Mouse (Mus musculus) ES-Bruce4 (cell line): ENCODE results near the gene Myom1. TPM values are rescaled to one million over a fixed set of nuclear protein-coding genes. Genes with fewer than 3 reads are reported as not detected.
A peak's percentile ranks its signal among the peaks of the same experiment; 100 is the strongest.

ENCODE experiments used
- H3K27ac ChIP-seq: 2 replicates; pipeline ENCODE4 v1.5.1; 2012; ENCODE audit warnings: low read length, inconsistent platforms; ENCODE audit not compliant: insufficient read depth
- H3K27me3 ChIP-seq: 2 replicates; pipeline ENCODE4 v1.6.1; 2012; ENCODE audit warnings: mild to moderate bottlenecking, low read length, inconsistent platforms; ENCODE audit not compliant: control insufficient read depth, poor library complexity, insufficient read depth, severe bottlenecking
- H3K36me3 ChIP-seq: 2 replicates; pipeline ENCODE4 v1.6.1; 2012; ENCODE audit warnings: inconsistent platforms, mild to moderate bottlenecking, low read length, moderate library complexity; ENCODE audit not compliant: control insufficient read depth, poor library complexity, insufficient read depth, severe bottlenecking
- H3K4me1 ChIP-seq: one replicate; pipeline ENCODE4 v1.8.1; 2011; ENCODE audit warnings: low read length; ENCODE audit not compliant: control insufficient read depth, insufficient read depth
- H3K4me3 ChIP-seq: 2 replicates; pipeline ENCODE4 v1.5.1; 2011; ENCODE audit warnings: low read depth, mild to moderate bottlenecking, low read length
- H3K9ac ChIP-seq: 2 replicates; pipeline ENCODE4 v1.6.1; 2012; ENCODE audit warnings: low read depth, mild to moderate bottlenecking, inconsistent platforms; ENCODE audit not compliant: poor library complexity, severe bottlenecking
- H3K9me3 ChIP-seq: replicated peaks from 2 replicates; pipeline ENCODE4 v1.6.1; 2012; ENCODE audit warnings: mild to moderate bottlenecking, low read length, inconsistent platforms; ENCODE audit not compliant: control insufficient read depth, poor library complexity, insufficient read depth, severe bottlenecking
- CTCF ChIP-seq: IDR thresholded peaks from one replicate; pipeline ENCODE4 v1.8.1; 2011; ENCODE audit warnings: low read depth, low read length
- EP300 ChIP-seq: IDR thresholded peaks from 2 replicates; pipeline ENCODE4 v1.6.1; 2011; ENCODE audit warnings: low read depth, low read length; ENCODE audit not compliant: insufficient read depth
- POLR2A ChIP-seq: IDR thresholded peaks from one replicate; pipeline ENCODE4 v1.8.1; 2011; ENCODE audit warnings: low read length; ENCODE audit not compliant: insufficient read depth
- polyA plus RNA-seq: library from polyadenylated mRNA; stranded (reverse); fragments of >200 nt; gene quantifications from 2 replicates; pipeline ENCODE4 v1.2.4, GENCODE M21; 2011; ENCODE audit warnings: low read depth; ENCODE audit not compliant: missing spikeins, insufficient read depth, insufficient read length

Myom1 gene
- polyA plus RNA-seq, 1 experiment: 2.3 TPM

DNA sequence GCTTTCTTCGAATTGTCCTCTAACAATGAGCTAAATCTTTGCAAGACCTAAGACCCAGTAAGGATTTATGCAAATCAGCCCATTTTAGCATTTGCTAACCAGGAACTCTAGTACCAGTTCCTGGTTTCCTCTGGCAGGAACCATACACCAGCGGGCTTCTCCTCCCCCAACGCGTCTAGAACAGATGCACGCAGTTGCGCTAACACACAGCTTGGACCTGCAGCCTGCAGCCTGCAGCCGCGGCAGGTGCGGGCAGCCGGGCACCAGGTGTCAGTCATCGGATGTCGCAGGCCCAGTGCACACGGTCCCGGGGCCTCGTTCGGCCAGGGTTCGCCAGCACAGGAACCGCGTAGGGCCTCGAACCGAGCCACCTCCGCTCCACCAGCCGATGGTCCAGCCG lies 12.4 kb upstream of the Myom1 start:
- no peaks in the 10 kb centered on the region for H3K9me3 ChIP-seq
- TF ChIP-seq EP300 (0 out of 2 replicates have a peak, but pooled peaks have one; percentile 4), CTCF (no peak)
- H3K27ac ChIP-seq: peak overlapping the region; percentile 59
- H3K27me3 ChIP-seq: no peaks in the 10 kb centered on the region
- H3K36me3 ChIP-seq: peaks cover 30% of the 10 kb centered on the region
- peaks cover 4% of the 10 kb centered on the region for H3K4me1 ChIP-seq
- peak overlapping the region; percentile 67 for H3K9ac ChIP-seq
- H3K4me3 ChIP-seq: peak overlapping the region; percentile 98

- Histone ChIP-seq H3K4me3 (peak overlapping the region; percentile 98), H3K27me3 (no peaks in the 10 kb centered on the region), H3K9ac (peak overlapping the region; percentile 67), H3K9me3 (no peaks in the 10 kb centered on the region), H3K27ac (peak overlapping the region; percentile 96), H3K36me3 (peaks cover 33% of the 10 kb centered on the region), H3K4me1 (peaks cover 4% of the 10 kb centered on the region)
- no peak for TF ChIP-seq EP300
- TF ChIP-seq POLR2A: no peak
- no peak for TF ChIP-seq CTCF
Measured at GRCm38 (mm10) chr17:70990403-70991303, 11.8 kb upstream of the Myom1 start.

DNA sequence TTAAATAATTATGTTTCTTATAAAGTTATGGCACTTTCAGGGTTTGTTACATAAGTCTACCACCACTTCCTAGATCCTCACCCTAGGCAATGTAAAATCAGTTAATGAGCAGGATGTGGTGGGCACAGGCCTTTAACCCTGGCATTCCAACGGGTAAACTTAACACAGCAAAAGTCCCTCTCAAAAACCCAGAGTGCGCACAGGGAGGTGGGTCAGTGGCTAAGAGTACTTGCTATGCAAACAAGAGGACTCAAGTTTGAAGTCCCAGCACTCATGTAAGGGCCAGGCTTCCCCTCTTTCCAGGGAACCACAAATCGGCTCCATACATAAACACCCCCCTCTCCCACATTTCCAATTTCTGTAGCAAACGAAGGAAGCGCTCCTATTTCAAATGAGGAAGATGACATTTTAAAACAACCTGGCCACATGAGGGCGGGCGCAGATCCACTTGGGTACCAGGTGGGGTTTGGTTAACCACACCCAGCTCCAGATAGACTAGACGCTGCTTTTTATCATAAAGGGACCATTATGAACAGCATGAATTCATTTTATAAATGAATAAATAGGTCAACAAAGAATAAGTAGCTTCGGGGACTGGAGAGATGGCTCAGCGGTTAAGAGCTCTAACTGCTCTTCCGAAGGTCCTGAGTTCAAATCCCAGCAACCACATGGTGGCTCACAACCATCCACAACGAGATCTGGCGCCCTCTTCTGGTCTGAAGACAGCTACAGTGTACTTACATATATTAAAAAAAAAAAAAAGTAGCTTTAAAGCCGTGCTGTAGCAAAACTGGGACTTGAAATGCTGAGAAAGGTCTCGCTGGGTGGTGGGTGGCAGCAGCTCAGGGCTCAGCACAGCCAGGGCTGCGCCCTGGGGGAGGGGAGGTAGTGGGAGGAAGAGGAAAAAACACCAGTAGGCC lies 10.5 kb upstream of the Myom1 start:
- H3K9ac ChIP-seq: peak overlapping the region; percentile 67; the same call in 1 of the 2 replicates
- no peak overlapping the region for H3K4me3 ChIP-seq
- no peaks in the 10 kb centered on the region for H3K9me3 ChIP-seq
- peaks cover 4% of the 10 kb centered on the region for H3K4me1 ChIP-seq
- TF ChIP-seq CTCF: peak; percentile 34
- no peak for TF ChIP-seq EP300
- TF ChIP-seq POLR2A: no peak
- H3K27ac ChIP-seq: peak overlapping the region; percentile 96
- no peaks in the 10 kb centered on the region for H3K27me3 ChIP-seq
- peaks cover 35% of the 10 kb centered on the region for H3K36me3 ChIP-seq

- Histone ChIP-seq H3K9ac (no peak overlapping the region), H3K36me3 (peaks cover 30% of the 10 kb centered on the region), H3K4me1 (peaks cover 4% of the 10 kb centered on the region), H3K4me3 (no peak overlapping the region), H3K27ac (peak overlapping the region; percentile 73), H3K9me3 (no peaks in the 10 kb centered on the region), H3K27me3 (no peaks in the 10 kb centered on the region)
- TF ChIP-seq EP300 (no peak), POLR2A (no peak), CTCF (no peak)
Measured at GRCm38 (mm10) chr17:70992662-70993061, 9.8 kb upstream of the Myom1 start.

GRCm38 (mm10) chr17:70993385-70993807 lies 9.0 kb upstream of the Myom1 start:
- no peaks in the 10 kb centered on the region for H3K27me3 ChIP-seq
- no peak for TF ChIP-seq EP300
- H3K36me3 ChIP-seq: peaks cover 23% of the 10 kb centered on the region
- H3K27ac ChIP-seq: no peak overlapping the region
- no peak overlapping the region for H3K4me3 ChIP-seq
- no peak overlapping the region for H3K9ac ChIP-seq
- H3K4me1 ChIP-seq: peaks cover 2% of the 10 kb centered on the region
- no peaks in the 10 kb centered on the region for H3K9me3 ChIP-seq

DNA sequence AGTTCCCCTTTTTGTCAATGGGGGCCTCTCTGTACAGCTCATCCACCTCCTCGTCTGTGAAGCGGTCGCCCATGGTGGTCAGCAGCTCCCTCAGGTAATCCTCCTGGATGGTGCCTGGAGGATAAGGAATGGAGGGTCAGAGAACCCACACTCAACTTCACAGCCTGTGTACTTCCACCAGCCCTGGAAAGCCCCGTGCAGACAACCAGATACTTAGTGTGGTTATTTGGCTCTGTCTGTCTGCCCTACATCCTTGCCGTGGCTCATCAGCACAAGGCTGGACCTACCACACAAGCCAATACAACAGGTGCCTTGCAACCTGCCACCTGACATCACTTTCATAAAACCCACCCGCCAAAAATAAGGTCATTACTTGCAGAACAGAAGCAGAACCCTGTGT lies 7.8 kb upstream of the Myom1 start:
- Histone ChIP-seq H3K36me3 (peaks cover 23% of the 10 kb centered on the region), H3K27me3 (no peaks in the 10 kb centered on the region), H3K27ac (no peak overlapping the region), H3K9me3 (no peaks in the 10 kb centered on the region), H3K9ac (no peak overlapping the region), H3K4me1 (peaks cover 2% of the 10 kb centered on the region), H3K4me3 (no peak overlapping the region)
- TF ChIP-seq CTCF (no peak), EP300 (no peak), POLR2A (no peak)
